Mouse (Mus musculus): ENCODE data around the gene Hsd17b14.
A peak's percentile ranks its signal among the peaks of the same experiment; 100 is the strongest.
"Not testable (repeated sequence)": the region's sequence is repeated elsewhere in the genome, so short reads cannot be mapped to it uniquely, and the experiment has no call there.

Gene Hsd17b14

DNA sequence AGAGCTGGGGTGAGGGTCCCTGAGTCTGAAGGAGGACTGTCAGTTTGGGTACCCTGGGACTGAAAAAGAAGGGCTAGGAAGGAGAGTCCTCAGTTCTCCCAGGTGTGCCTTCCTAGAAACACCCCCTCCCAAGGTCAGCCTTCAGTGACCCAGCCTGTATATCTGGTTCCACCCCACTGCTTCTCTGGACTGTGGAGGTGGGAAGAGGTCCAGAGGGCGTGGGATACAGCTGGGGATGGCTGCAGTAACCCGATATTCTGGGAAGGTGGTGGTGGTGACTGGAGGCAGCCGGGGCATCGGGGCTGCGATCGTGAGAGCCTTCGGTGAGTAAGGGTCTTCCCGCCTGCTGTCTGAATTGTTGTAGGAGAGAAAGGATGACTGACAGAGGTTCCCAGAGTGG lies at the start of gene Hsd17b14:
Hsd17b14 (plus strand) TSS at position 150 of the 400 bp plus-strand sequence.
- DNase-seq (ENCODE audit: low spot score) = no peak

GRCm38 (mm10) chr7:45507583-45507982 lies 47.1 kb upstream of the Hsd17b14 start:
- no peak for DNase-seq (ENCODE audit: low spot score)

- DNase-seq (ENCODE audit: low spot score) = no peak
These were observed 46.1 kb upstream of the Hsd17b14 start for GRCm38 (mm10) chr7:45508561-45508960.

- DNase-seq (ENCODE audit: low spot score) = no peak
These were observed 45.4 kb upstream of the Hsd17b14 start for GRCm38 (mm10) chr7:45509181-45509882.

GRCm38 (mm10) chr7:45509912-45510787 lies 44.5 kb upstream of the Hsd17b14 start, which contains the start of gene Nucb1:
Nucb1 (minus strand) TSS chr7:45510406.
- DNase-seq (ENCODE audit: low spot score) = peak; percentile 81

DNA sequence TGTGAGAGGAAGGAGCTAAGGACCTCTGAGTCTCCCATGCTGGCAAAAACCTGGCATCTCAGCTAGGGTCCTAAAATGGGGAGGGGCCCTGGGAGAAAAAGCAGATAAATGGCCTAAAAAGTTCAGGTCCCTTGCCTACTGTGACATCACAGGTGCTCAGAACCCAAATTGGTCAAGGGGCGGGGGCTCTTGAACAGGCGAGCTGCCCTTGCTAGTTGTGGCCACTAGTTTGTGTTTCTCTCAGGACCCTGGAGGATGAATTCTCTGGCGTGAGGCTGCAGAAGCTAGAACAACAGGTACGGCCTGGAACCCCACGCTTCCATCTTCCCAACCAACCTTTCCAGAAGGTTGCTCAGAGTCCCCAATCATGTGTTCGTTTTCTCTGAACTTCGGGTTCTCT lies 40.3 kb upstream of the Hsd17b14 start:
- no peak for DNase-seq (ENCODE audit: low spot score)

DNA sequence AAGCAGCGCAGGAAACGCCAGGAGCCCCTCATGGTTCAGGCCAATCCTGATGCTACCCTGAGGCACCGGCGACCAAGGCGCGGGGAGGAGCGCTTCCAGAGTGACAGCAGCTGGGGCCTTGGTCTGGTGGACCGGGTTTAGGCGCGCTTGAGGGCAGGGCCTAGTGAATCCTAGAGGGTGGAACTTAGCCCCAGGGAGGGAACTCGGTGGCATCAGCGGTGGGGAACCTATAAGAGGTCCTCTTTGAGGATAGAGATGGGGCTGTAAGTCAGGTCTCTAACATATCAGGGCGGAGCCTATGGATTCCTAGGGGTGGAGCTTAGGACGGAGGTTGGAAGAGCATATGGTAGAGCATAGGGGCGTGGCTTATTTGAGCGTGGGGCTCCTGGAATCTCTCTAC lies 39.3 kb upstream of the Hsd17b14 start:
- no peak for DNase-seq (ENCODE audit: low spot score)

DNA sequence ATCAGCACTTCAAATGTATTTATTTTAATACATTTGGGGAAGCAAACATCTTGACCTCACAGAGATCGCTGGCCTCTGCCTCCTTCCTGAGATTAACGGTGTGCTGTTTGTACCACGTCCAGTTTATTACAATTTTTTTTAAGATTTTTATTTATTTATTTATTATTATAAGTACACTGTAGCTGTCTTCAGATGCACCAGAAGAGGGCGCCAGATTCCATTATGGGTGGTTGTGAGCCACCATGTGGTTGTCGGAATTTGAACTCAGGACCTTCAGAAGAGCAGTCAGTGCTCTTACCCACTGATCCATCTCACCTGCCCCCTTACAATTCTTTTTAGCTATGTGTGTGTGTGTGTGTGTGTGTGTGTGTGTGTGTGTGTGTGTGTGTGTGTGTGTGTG lies 37.8 kb upstream of the Hsd17b14 start:
- not testable (repeated sequence) for DNase-seq (ENCODE audit: low spot score)

- no peak for DNase-seq (ENCODE audit: low spot score)
These were observed 36.1 kb upstream of the Hsd17b14 start for GRCm38 (mm10) chr7:45518618-45519017.

- DNase-seq (ENCODE audit: low spot score) = no peak
These were observed 35.2 kb upstream of the Hsd17b14 start for GRCm38 (mm10) chr7:45519345-45520120.

GRCm38 (mm10) chr7:45520605-45521004 lies 34.1 kb upstream of the Hsd17b14 start:
- no peak for DNase-seq (ENCODE audit: low spot score)

DNA sequence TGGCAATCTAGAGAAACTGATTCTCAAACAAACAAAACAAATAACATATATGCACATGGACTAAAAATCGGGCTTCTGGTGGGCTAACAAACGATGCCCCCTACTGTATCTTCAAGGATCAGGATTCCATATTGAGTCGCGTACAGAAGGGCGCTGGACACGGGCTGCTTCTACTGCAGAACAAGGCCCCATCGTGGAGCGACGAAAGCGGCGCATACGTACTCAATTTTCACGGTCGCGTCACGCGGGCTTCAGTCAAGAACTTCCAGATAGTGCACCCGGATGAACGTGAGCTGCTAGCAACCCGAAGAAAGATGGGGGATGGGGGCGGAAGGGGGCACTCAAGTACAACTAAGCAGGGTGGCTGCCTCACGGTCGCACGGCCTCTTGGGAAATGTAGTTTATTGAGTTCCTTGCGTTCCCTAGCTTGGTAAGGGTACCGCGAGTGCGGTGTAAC lies 32.9 kb upstream of the Hsd17b14 start:
- peak; percentile 74 for DNase-seq (ENCODE audit: low spot score)

DNA sequence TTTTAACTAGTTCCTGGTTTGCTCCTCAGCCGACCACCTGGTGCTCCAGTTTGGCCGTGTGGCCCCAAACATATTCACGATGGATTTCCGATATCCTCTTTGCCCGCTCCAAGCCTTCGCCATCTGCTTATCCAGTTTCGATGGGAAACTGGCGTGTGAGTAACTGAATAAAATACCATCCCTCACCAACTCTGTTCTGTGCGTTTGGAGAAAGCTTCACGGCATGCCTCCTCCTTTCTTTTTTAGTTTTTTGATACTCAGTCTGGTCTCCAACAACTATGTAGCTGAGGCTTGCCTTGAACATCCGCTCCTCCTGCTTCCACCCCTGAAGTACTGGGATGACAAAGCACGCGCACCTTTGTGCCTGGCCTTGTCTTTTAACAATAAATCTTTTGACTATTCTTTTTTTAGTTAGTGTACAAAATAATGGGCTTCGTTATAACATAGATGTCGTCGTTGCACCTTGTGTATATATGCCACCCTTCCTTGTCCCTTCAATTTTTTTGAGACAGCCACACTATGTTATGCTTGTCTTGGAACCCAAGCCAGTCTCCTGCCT lies 32.4 kb upstream of the Hsd17b14 start:
- no peak for DNase-seq (ENCODE audit: low spot score)

DNA sequence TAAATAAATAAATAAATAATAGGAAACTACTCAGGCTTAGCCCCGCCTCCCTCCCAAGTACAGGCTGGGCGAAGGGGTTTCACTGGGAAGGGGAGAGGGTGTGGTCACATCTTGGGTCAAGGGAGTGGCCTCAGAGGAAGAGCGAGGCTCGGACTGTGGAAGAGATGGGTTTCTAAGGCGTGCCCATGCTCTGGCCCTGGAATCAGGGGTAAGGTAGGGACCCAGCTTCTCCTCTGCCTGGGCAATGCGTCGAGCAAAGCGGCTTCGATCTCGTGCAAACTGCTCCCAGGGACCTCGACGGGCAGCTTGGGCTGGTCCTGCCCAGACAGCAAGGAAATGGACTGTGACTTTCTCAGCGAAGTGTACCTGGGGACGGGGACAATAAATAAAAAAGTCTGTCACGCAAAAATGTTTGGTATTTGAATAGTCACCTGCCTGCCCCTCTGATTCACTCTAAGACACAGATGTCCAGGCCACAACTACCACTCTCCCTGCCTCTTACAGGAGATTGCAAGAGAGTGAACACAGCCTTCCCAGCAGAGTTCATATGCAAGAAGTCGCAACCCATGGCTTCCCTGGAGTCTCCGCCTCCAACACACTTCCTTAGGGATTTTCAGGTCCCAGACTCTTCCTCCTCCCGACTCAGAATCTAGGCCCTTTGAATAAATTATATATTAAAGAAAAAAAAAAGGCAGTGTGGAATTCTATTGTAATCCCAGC lies 31.6 kb upstream of the Hsd17b14 start:
- no peak for DNase-seq (ENCODE audit: low spot score)

DNA sequence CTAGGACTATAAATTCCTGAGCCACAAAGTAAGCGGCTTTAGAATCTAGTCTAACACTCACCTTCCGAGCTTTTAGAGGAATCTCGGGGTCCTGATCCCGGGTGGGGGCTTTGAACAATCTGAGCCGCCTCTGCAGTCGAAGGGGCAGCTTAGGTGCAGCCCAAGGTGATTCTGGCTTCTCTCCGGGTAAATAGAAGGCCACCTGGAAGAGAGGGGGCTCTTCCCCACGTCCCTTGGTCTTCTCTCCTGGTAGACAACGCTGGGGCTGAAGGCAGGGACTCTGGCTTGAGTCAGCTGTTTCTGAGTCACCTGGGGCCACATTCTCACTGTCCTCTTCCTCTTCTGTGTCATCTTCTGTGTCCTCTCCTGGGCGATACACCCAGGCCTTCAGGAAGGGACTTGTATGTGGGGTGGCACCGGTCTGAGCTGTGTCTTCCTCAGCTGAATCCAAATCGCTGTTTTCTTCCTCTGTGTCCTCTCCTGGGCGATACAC lies 31.0 kb upstream of the Hsd17b14 start:
- no peak for DNase-seq (ENCODE audit: low spot score)

- DNase-seq (ENCODE audit: low spot score) = no peak
These were observed 29.7 kb upstream of the Hsd17b14 start for GRCm38 (mm10) chr7:45524841-45525621.

- peak; percentile 98 for DNase-seq (ENCODE audit: low spot score)
These were observed 28.8 kb upstream of the Hsd17b14 start, which contains the start of the genes Ppp1r15a and Plekha4 for GRCm38 (mm10) chr7:45525809-45526473. Ppp1r15a (minus strand) TSS chr7:45526268. Plekha4 (plus strand) TSS chr7:45526330.

- DNase-seq (ENCODE audit: low spot score) = no peak
These were observed 28.1 kb upstream of the Hsd17b14 start for GRCm38 (mm10) chr7:45526474-45527120.

- not testable (repeated sequence) for DNase-seq (ENCODE audit: low spot score)
These were observed 27.5 kb upstream of the Hsd17b14 start for GRCm38 (mm10) chr7:45527169-45527568.
